Mouse (Mus musculus): ENCODE results near the gene Rnpep. TPM values are rescaled to one million over a fixed set of nuclear protein-coding genes. Genes with fewer than 3 reads are reported as not detected.

Rnpep gene
- 101 and 102 TPM in 2 replicates for polyA plus RNA-seq (2015; fragmentation: Nextera tagmentation; extraction: Ambion mirVana)

- ATAC-seq (ENCODE audit: low FRiP score), result peak; percentile 81
- Histone ChIP-seq H3K9me3 (no peaks in the 10 kb centered on the region), H3K27ac (peak within 1 kb of the TSS; percentile 94), H3K27me3 (no peaks in the 10 kb centered on the region), H3K9ac (peak within 1 kb of the TSS; percentile 97), H3K4me1 (replicated peaks) (peaks cover 33% of the 10 kb centered on the region), H3K36me3 (peaks cover 4% of the 10 kb centered on the region; the same call in 1 of the 2 replicates), H3K4me3 (peak within 1 kb of the TSS; percentile 83), H3K4me2 (peak within 1 kb of the TSS; percentile 78)
- 0% methylated on average over 38 of the region's 39 CpGs for WGBS
Observed at GRCm38 (mm10) chr1:135283826-135284291, at the start of gene Rnpep. TSS of gene Rnpep (minus strand) at chr1:135284084.

GRCm38 (mm10) chr1:135330578-135330977, 46.7 kb upstream of the Rnpep start:
- no peak for ATAC-seq (ENCODE audit: low FRiP score)
- 81% methylated on average over 6 of the region's 6 CpGs for WGBS
- no peaks in the 10 kb centered on the region for H3K27me3 ChIP-seq
- H3K27ac ChIP-seq, result no peak overlapping the region
- no peak overlapping the region for H3K9ac ChIP-seq
- H3K36me3 ChIP-seq, result no peaks in the 10 kb centered on the region
- no peaks in the 10 kb centered on the region for H3K9me3 ChIP-seq
- H3K4me1 ChIP-seq (replicated peaks), result no peaks in the 10 kb centered on the region
- no peak overlapping the region for H3K4me2 ChIP-seq
- H3K4me3 ChIP-seq, result no peak overlapping the region

GRCm38 (mm10) chr1:135328368-135328767, 44.5 kb upstream of the Rnpep start:
- no peak overlapping the region for H3K27ac ChIP-seq
- H3K9ac ChIP-seq, result no peak overlapping the region
- WGBS, result 69% methylated on average over 5 of the region's 5 CpGs
- H3K36me3 ChIP-seq, result no peaks in the 10 kb centered on the region
- 0 out of 2 replicates have a peak, but pooled peaks cover 5% of the 10 kb centered on the region for H3K27me3 ChIP-seq
- no peak overlapping the region for H3K4me3 ChIP-seq
- no peak overlapping the region for H3K4me2 ChIP-seq
- no peak for ATAC-seq (ENCODE audit: low FRiP score)
- H3K4me1 ChIP-seq (replicated peaks), result peaks cover 5% of the 10 kb centered on the region; the same call in 1 of the 2 replicates
- no peaks in the 10 kb centered on the region for H3K9me3 ChIP-seq

DNA sequence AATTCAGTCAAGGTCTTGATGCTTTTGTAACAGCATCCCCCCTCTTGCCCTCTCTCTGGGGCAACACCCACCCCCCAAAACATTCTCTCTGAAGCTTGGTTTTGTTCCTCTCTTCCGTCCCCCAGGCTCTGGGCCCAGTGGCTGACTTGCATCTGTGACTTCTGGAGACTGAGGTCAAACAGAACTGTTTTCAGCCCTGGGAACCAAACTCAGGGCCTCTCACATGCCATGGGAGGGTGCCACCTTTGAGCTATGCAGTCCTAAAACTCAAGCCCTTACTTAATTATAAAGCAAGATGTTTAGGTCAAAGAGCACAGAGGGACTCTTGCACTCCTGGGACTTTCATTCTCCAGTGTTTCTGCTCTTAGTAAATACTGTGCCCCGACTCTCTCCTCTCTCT, 42.0 kb upstream of the Rnpep start:
- Histone ChIP-seq H3K36me3 (no peaks in the 10 kb centered on the region), H3K9ac (no peak overlapping the region), H3K27me3 (peaks cover 17% of the 10 kb centered on the region; the same call in 1 of the 2 replicates), H3K4me3 (no peak overlapping the region), H3K27ac (no peak overlapping the region), H3K4me2 (no peak overlapping the region), H3K4me1 (replicated peaks) (peaks cover 5% of the 10 kb centered on the region; the same call in 1 of the 2 replicates), H3K9me3 (no peaks in the 10 kb centered on the region)
- 80% methylated on average over 2 of the region's 2 CpGs for WGBS
- ATAC-seq (ENCODE audit: low FRiP score), result no peak

GRCm38 (mm10) chr1:135324571-135324970, 40.7 kb upstream of the Rnpep start, which contains the start of gene Lmod1:
TSS of gene Lmod1 (plus strand) at chr1:135324807.
- Histone ChIP-seq H3K27me3 (peaks cover 23% of the 10 kb centered on the region; the same call in 1 of the 2 replicates), H3K9ac (no peak within 1 kb of the TSS), H3K4me2 (no peak within 1 kb of the TSS), H3K27ac (no peak within 1 kb of the TSS), H3K9me3 (no peaks in the 10 kb centered on the region), H3K4me1 (replicated peaks) (peaks cover 5% of the 10 kb centered on the region; the same call in 1 of the 2 replicates), H3K4me3 (no peak within 1 kb of the TSS), H3K36me3 (no peaks in the 10 kb centered on the region)
- no peak for ATAC-seq (ENCODE audit: low FRiP score)
- 18% methylated on average over 8 of the region's 8 CpGs for WGBS

DNA sequence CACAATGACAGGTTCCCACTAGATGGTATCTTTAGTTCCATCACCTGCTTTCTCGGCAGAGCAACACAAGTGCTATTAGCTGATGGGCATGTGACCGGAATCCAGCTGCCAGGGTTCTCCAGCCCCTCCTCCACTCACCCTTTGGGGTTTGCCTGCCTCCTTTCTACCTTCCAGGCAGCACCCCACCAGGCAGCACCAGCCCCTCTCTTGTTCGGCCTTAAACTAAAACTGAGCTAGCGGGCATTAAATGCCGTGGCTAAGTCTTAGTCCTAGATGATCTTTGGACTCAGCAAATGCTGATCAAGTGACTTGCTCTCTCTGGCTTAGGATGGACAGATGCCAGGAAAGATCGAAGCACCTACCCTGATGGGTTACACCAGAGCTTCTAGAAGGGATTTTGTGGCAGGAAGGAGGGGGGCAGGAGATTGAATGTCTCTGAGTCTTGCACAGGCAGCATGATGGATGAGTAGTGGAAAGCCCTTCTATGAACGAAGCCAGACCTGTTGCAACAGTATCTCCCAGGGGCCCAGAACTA, 39.5 kb upstream of the Rnpep start:
- 77% methylated on average over 7 of the region's 7 CpGs for WGBS
- H3K4me2 ChIP-seq, result no peak overlapping the region
- ATAC-seq (ENCODE audit: low FRiP score), result no peak

GRCm38 (mm10) chr1:135313284-135314031, 29.6 kb upstream of the Rnpep start, which contains the start of gene Timm17a:
TSS of gene Timm17a (minus strand) at chr1:135313778.
- Histone ChIP-seq H3K4me2 (peak within 1 kb of the TSS; percentile 74), H3K9ac (peak within 1 kb of the TSS; percentile 97), H3K4me3 (peak within 1 kb of the TSS; percentile 89), H3K27ac (peak within 1 kb of the TSS; percentile 91), H3K9me3 (no peaks in the 10 kb centered on the region), H3K4me1 (replicated peaks) (peaks cover 22% of the 10 kb centered on the region), H3K27me3 (peaks cover 19% of the 10 kb centered on the region; the same call in 1 of the 2 replicates), H3K36me3 (peaks cover 15% of the 10 kb centered on the region)
- WGBS, result under 1% methylated on average over 51 of the region's 51 CpGs
- ATAC-seq (ENCODE audit: low FRiP score), result peak; percentile 99

More for the DNA sequence above, 39.5 kb upstream of the Rnpep start:
- no peaks in the 10 kb centered on the region for H3K36me3 ChIP-seq
- H3K9me3 ChIP-seq, result no peaks in the 10 kb centered on the region
- H3K4me1 ChIP-seq (replicated peaks), result peaks cover 5% of the 10 kb centered on the region; the same call in 1 of the 2 replicates
- no peak overlapping the region for H3K27ac ChIP-seq
- H3K27me3 ChIP-seq, result peaks cover 23% of the 10 kb centered on the region; the same call in 1 of the 2 replicates
- H3K9ac ChIP-seq, result no peak overlapping the region
- H3K4me3 ChIP-seq, result no peak overlapping the region

DNA sequence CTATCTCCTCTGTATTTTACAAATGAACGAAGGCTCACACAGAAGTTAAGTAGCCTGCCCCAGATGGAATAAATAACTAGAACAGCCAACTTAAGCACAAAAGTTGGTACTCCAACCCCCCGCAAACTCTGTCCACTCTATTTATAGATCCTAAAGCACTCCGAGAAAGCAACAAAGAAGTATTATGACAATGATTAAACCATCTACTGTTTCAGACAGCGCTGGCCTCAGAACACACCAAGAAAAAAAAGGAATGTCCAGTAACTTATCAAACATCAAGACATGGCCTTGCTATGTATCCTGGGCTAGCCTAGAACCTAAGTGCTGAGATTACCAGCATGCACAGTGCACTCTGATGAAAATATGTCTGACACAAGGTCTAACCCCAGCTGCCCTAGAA, 28.3 kb upstream of the Rnpep start:
- Histone ChIP-seq H3K27ac (no peak overlapping the region), H3K4me1 (replicated peaks) (peaks cover 22% of the 10 kb centered on the region), H3K36me3 (peaks cover 27% of the 10 kb centered on the region), H3K9ac (peak overlapping the region; percentile 97), H3K4me2 (peak overlapping the region; percentile 74), H3K4me3 (peak overlapping the region; percentile 89), H3K27me3 (peaks cover 9% of the 10 kb centered on the region; the same call in 1 of the 2 replicates), H3K9me3 (no peaks in the 10 kb centered on the region)
- 90% methylated on average over 4 of the region's 4 CpGs for WGBS
- no peak for ATAC-seq (ENCODE audit: low FRiP score)

- Histone ChIP-seq H3K9me3 (no peaks in the 10 kb centered on the region), H3K4me3 (no peak overlapping the region), H3K27ac (no peak overlapping the region), H3K4me2 (no peak overlapping the region), H3K36me3 (peaks cover 34% of the 10 kb centered on the region), H3K4me1 (replicated peaks) (peaks cover 22% of the 10 kb centered on the region), H3K27me3 (0 out of 2 replicates have a peak, but pooled peaks cover 3% of the 10 kb centered on the region), H3K9ac (no peak overlapping the region)
- ATAC-seq (ENCODE audit: low FRiP score), result no peak
- 73% methylated on average over 6 of the region's 6 CpGs for whole genome bisulfite sequencing
Observed at GRCm38 (mm10) chr1:135311356-135311755, 27.5 kb upstream of the Rnpep start.

GRCm38 (mm10) chr1:135290908-135291307, 7.0 kb upstream of the Rnpep start:
- no peaks in the 10 kb centered on the region for H3K27me3 ChIP-seq
- no peak overlapping the region for H3K4me3 ChIP-seq
- no peak for ATAC-seq (ENCODE audit: low FRiP score)
- no peak overlapping the region for H3K4me2 ChIP-seq
- H3K9me3 ChIP-seq, result no peaks in the 10 kb centered on the region
- H3K4me1 ChIP-seq (replicated peaks), result no peaks in the 10 kb centered on the region
- 72% methylated on average over 5 of the region's 5 CpGs for WGBS
- no peak overlapping the region for H3K27ac ChIP-seq
- no peak overlapping the region for H3K9ac ChIP-seq
- peaks cover 28% of the 10 kb centered on the region for H3K36me3 ChIP-seq

DNA sequence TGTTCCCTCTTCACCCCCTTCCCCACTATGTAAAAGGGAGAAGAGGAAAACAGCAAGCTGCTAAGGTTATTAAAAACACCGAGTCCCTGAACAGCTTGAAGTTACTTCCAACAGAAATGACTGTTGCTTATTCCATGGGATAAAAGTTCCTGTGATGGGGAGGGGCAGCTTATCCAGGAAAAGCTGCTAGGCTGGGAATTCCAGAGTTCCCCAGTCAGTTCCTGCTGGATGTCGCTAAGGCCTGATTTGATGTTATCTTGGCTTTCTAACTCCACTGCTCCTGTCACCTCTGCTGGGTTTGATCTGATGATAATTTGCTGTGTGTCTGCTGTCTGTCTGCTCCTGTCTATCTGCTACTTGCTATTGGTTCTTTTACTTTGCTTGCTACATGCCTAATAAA, 2.4 kb upstream of the Rnpep start:
- no peaks in the 10 kb centered on the region for H3K9me3 ChIP-seq
- no peak overlapping the region for H3K4me3 ChIP-seq
- H3K4me1 ChIP-seq (replicated peaks), result peaks cover 26% of the 10 kb centered on the region
- H3K36me3 ChIP-seq, result no peaks in the 10 kb centered on the region
- WGBS, result 83% methylated on average over 2 of the region's 2 CpGs
- ATAC-seq (ENCODE audit: low FRiP score), result no peak
- no peak overlapping the region for H3K27ac ChIP-seq
- no peak overlapping the region for H3K9ac ChIP-seq
- no peak overlapping the region for H3K4me2 ChIP-seq
- no peaks in the 10 kb centered on the region for H3K27me3 ChIP-seq

DNA sequence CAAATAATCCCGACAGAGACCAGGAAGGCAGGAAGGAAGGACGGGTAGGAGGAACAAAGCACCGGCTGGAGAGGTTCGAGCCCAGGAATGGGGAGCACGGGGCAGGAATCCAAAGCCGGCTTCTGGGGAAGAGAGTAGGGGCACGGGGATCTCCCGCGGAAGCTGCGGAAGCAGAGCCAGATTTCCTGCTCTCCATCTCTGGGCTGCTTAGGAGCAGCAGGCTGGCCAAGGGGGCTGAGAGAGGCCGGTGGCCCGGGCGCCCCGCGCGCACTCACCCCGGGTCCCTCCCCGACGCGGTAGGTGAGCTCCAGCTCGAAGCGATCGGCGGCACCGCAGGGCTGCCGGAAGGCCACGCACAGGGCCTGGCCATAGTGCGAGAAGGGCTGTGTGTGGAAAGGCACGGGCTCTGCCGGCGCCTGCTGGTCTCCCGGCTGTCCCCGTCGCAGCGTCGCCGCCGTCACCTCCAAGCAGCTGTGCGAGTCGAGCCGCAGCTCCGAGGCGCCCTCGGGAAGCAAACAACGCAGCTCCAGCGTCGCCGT, 528 bp downstream of the Rnpep start:
- H3K9me3 ChIP-seq, result no peaks in the 10 kb centered on the region
- ATAC-seq (ENCODE audit: low FRiP score), result peak; percentile 82
- peak overlapping the region; percentile 83 for H3K4me3 ChIP-seq
- no peaks in the 10 kb centered on the region for H3K27me3 ChIP-seq
- peaks cover 33% of the 10 kb centered on the region for H3K4me1 ChIP-seq (replicated peaks)
- H3K27ac ChIP-seq, result peak overlapping the region; percentile 94
- peak overlapping the region; percentile 78 for H3K4me2 ChIP-seq
- peaks cover 9% of the 10 kb centered on the region for H3K36me3 ChIP-seq
- under 1% methylated on average over 45 of the region's 48 CpGs for WGBS
- H3K9ac ChIP-seq, result peak overlapping the region; percentile 97

Measured in hindbrain, embryonic 13.5 days (tissue).